Mouse (Mus musculus) frontal cortex, postnatal 14 days (tissue): Measurements from ENCODE around the gene Kcne3.

Source experiments
- DNase-seq, 2 experiments: peaks; one replicate each; pipeline ENCODE4 v3.0.0; 2022; ENCODE audit warnings: low spot score in 2 of 2

Kcne3 gene

DNA sequence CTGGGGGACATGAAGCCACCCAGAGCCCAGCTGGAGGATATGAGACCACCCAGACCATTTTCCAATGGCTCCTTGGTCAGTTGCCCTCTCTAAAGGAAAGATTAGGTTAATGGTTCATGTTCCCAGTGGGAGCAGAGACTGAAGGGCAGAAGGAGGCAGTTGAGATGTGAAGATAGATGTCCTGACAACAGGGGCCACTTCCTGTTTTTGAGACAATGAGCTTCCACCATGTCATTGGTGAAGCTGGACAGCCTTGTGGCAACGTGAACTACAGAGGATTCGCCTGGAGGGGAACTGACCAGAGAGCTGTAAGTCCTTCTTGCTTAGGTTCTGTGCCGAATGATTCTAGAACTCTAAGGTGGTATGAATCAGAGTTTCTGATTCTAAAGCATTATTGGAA, at the start of gene Kcne3:
Gene Kcne3, plus strand, starts transcription at position 234 of the 400 bp plus-strand sequence.
- DNase-seq: no peak

DNA sequence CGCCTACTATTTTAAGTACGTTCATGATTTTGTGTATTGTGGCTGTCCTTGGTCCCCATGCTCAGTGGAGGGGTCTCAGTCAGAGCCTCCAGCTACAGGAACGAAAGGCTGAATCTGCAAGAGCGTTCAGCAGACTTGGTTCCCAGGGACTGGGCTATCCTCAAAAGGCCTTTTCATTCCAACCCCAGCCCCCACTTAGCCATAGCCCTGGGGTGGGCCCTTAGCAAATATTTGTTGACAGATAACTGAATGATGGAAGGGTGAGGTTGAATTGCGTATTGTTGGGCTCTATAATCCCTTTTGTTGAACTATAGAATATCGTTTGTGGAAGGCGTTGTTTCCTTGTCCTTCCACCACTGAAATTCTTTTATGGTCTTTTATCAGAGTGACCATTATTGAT, 49.8 kb upstream of the Kcne3 start:
- no peak for DNase-seq

DNA sequence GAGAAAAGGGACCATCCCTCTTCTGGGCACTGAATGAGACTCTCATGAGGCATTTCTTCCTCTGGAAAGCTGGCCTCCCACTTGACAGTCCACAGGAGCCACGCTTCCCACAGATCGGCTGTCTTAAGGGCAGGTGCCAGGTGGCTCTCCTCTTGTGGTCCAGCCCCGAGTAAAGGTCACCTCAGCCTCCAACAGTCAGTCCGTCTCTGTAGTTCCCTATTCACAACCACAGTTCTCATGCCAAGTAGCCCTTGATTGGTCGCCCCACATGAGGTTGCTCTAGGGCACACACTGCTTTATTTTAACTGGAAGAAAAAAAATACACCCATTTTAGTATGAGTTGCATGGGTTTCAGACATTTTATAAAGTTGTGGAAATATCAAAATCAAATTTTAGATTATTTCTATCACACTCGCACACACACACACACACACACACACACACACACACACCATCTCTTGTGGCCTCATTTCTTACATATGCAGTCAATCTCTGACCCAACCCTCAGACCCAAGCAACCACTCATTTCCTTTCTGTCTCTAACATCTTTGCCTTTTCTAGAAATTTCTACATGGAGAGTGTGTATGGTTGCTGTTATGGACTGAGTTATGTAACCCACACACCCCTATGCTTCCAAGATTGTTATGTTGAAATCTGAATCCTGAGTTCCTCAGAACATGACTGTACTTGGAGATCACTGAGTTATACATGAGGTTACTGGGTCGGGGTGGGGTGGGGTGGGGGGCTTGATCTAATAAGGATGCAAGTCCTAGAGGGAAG, 47.9 kb upstream of the Kcne3 start:
- DNase-seq: no peak

DNA sequence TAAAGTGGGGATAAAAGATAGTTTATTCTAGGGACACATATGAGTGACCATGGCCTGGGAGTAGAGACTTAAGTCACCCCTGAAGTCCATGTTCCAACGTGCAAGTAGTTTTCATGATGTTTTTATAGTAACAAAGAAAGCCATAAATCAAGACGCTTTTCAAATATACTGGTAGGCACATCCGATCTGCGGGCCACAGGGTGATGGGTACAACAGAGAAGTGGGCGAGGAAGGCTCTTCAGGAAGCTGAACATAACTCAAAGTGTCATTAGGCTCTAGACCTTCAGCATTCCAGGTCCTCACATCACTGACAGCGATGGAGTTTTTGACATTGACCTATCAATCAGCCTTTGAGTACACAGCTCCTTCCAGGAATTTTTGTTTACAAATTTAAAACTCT, 45.7 kb upstream of the Kcne3 start:
- no peak for DNase-seq

DNA sequence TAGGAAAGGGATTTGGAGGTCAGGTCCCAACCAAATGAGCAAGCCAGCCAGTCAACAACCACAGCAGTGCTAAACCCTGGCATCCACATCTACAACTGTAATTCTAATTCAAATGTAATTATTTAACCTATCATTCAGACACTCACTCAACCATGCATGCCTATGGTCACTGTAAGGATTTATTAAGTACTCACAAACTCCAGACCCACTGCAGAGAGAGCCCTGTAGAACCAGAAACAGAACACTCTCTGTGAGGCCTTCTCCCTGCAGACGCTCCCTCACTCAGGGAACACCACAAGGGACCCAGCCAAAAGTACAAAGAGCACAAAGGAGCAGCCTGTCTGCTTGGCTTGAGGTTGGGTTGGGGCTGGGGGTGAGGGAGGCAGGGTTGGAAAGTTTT, 43.9 kb upstream of the Kcne3 start:
- DNase-seq: no peak

DNA sequence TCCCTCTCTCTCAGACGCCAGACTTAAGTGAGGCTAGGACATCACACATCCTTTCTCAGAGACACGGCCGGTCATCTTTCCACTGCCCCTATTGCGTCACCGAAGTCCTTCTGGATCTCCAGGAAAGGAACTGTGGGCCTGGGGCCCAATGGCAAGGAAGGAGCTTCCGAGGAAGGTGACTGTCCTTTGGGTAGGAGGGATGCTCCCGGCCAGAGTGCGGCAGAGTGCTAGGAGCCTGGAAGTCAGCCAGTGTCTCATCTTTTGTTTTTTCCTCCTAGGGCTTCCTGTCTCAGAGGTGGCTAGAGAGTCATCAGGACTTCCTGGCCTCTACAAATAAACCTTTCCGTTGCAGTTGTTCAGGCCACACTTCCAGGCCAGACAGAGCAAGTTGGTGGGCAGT, 39.3 kb upstream of the Kcne3 start:
- DNase-seq: no peak

- no peak for DNase-seq
Measured at GRCm38 (mm10) chr7:100138075-100138474, 38.2 kb upstream of the Kcne3 start.

GRCm38 (mm10) chr7:100140591-100140990, 35.7 kb upstream of the Kcne3 start:
- no peak for DNase-seq

DNA sequence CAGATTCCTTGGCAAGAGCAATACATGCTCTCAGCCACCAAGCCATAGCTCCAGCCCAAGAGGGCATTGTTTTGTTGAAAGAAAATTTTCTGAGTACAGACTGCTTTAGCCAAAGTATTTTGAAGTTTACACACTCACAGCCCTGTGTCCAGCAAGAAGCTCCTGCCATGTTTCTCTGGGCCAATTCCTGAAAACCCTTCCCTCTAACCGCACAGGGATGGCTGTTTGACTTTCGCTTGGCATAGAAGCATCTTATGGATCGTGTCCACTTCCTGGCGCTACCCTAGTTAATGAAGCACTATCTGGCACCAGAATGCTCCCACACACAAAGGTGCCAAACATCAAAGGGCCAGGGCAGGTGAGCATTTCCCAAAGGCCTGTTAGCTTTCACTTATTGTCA, 27.7 kb upstream of the Kcne3 start:
- DNase-seq: no peak

DNA sequence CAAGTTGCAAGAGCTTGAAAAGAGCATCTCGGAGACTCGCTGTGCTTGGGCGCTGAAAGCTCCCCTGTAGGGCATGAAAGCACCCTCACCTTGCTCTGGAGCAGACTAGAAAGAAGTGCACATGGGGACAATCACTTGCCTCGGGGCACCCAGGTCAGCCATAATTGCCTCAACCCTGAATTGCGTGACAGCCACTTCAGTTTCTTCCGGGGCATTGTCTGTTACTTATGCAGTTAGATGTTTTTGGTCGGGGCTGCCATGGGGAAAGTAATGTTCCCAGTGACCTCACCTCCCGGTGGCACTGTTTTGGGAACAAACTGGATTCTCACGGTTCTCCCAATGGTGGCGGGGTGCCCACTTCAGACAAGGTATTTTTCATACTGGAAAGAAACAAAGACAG, 26.2 kb upstream of the Kcne3 start:
- no peak for DNase-seq

DNA sequence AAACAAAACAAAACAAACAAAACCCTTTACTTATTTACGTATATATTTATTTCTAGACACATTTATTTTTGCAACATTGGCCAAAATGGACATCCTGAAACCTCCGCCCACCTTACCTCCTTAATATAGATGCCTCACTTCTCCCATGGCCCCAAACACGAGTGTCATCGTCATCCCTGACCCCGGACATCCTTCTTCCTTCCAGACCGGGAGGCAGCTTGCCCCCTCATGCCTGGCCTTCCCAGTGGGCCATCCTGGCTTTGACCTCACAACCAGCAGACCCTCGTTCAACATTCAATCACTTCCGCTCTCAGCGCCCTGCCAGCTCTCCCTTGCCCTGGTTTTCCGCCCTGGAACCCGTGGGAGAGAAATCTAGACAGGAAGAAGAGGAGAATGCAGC, 25.7 kb upstream of the Kcne3 start:
- DNase-seq: no peak

GRCm38 (mm10) chr7:100157669-100158068, 18.6 kb upstream of the Kcne3 start:
- DNase-seq: no peak

- DNase-seq: peak; percentile 81 to 87
Measured at GRCm38 (mm10) chr7:100159105-100159841, 17.0 kb upstream of the Kcne3 start, which contains the start of gene Lipt2. TSS of gene Lipt2 (plus strand) at chr7:100159277.

GRCm38 (mm10) chr7:100160006-100160405, 16.3 kb upstream of the Kcne3 start:
- peak in 1 of 2 experiments; percentile 11 for DNase-seq

DNA sequence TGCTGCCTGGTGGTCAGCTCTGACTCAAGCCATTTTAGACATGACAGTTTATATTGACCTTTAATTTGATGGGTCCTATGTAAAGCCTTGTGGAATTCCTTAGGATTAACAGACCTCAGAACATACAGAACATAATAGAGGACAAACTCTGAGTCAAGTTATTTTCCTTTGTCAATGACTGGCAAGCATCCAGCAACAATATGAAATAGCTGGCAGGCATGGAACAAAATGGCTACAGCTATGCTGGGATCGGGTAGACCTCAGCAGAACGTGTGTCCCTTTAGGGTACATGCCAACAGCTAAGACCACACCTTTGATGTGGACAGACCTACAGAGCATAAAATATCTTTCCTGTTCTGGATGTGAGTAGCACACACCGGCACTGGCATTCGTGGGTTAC, 12.8 kb upstream of the Kcne3 start:
- no peak for DNase-seq

DNA sequence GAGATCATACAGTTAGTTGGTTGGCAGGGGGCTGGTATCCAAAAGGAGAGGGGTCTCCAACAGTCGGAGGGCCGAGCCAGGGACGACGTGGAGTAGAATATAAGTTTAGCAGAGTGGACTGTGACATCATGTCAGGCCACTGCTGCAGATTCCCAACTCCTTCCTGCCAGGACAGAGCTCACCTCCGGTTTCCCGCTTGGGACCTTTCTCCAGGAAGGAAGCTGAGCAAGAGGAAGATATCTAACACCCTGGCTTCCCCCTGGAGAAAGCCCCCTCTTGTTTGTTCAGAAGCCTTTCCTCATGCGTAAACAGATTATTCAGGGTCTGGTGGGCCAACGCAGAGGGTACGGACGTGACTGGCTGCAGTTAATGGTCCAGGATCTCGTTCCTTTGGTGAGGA, 7.6 kb upstream of the Kcne3 start:
- DNase-seq: no peak

- no peak for DNase-seq
Measured at GRCm38 (mm10) chr7:100170756-100171155, 5.5 kb upstream of the Kcne3 start.

- peak; percentile 17 to 28 for DNase-seq
Measured at GRCm38 (mm10) chr7:100178016-100178890, 2.0 kb downstream of the Kcne3 start.

- no peak for DNase-seq
Measured at GRCm38 (mm10) chr7:100178891-100179233, 2.6 kb downstream of the Kcne3 start.

- no peak for DNase-seq
Measured at GRCm38 (mm10) chr7:100179394-100179793, 3.1 kb downstream of the Kcne3 start.

DNA sequence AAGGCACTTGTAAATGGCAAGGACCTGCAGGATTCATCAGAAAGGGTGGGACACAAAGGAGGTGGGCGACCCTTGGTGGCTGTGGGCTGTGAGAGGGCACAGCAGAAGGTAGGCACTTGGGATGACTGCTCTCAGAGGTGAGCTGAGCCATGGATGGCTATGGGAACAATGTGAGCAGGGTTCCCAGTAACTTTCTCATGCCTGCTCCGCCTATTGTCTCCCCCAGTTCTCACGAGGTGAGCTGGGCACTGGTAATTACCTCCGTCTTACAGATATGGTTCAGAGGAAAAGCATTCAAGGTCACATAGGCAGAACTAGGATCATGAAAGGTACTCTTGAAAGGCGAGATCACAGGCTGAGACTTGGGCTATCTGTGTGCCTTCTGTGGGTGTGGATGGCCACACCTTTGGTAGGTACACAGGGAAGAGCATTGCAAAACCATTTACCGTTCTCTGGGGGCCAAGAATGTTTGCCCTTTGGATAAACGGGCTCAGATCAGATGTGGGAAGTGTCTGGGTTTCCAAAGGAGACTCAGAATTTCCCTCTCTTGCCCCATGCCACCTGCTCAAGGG, 3.6 kb downstream of the Kcne3 start:
- DNase-seq: no peak

- DNase-seq: no peak
Measured at GRCm38 (mm10) chr7:100181176-100181575, 4.9 kb downstream of the Kcne3 start.
